Mouse (Mus musculus) ES-E14 (cell line): Measurements from ENCODE around the gene Cdipt.
A peak's percentile ranks its signal among the peaks of the same experiment; 100 is the strongest.

Source experiments
- HCFC1 ChIP-seq: IDR thresholded peaks from 2 replicates; pipeline ENCODE4 v1.6.1; 2012; ENCODE audit warnings: low read length, inconsistent platforms, borderline replicate concordance; ENCODE audit not compliant: insufficient read depth
- ZC3H11A ChIP-seq: IDR thresholded peaks from 2 replicates; pipeline ENCODE4 v1.6.1; 2012; ENCODE audit warnings: low read depth, mild to moderate bottlenecking, inconsistent platforms, low read length, borderline replicate concordance
- ZNF384 ChIP-seq: IDR thresholded peaks from 2 replicates; pipeline ENCODE4 v1.6.1; 2012; ENCODE audit warnings: low read depth, low read length, inconsistent platforms

GRCm38 (mm10) chr7:126975950-126976866, 494 bp downstream of the Cdipt start, which contains the start of gene Cdiptos:
- TF ChIP-seq HCFC1 (peak; percentile 83), ZNF384 (no peak), ZC3H11A (no peak)
